Mouse (Mus musculus) frontal cortex, adult (tissue): ENCODE data around the gene Fbxw10.

Experiments
- ATAC-seq: cut with Nextera tagmentation; 2 replicates; pipeline ENCODE4 v1.9.2; 2017; ENCODE audit warnings: mild to moderate bottlenecking, moderate library complexity, mixed read lengths; ENCODE audit not compliant: low TSS enrichment

The Fbxw10 gene

GRCm38 (mm10) chr11:62831906-62832305 lies 15.0 kb upstream of the Fbxw10 start:
- ATAC-seq, result no peak

GRCm38 (mm10) chr11:62844562-62844961 lies 2.3 kb upstream of the Fbxw10 start:
- ATAC-seq, result no peak

GRCm38 (mm10) chr11:62845730-62846129 lies 1.1 kb upstream of the Fbxw10 start:
- ATAC-seq, result no peak

GRCm38 (mm10) chr11:62847655-62848191 lies 854 bp downstream of the Fbxw10 start:
- ATAC-seq, result no peak

- no peak for ATAC-seq
These were observed 1.4 kb downstream of the Fbxw10 start for GRCm38 (mm10) chr11:62848301-62848700.

GRCm38 (mm10) chr11:62851199-62851598 lies 4.3 kb downstream of the Fbxw10 start:
- peak; percentile 82 for ATAC-seq

GRCm38 (mm10) chr11:62853334-62853733 lies 6.5 kb downstream of the Fbxw10 start:
- ATAC-seq, result no peak

GRCm38 (mm10) chr11:62865562-62865961 lies 18.7 kb downstream of the Fbxw10 start:
- ATAC-seq, result no peak

GRCm38 (mm10) chr11:62866685-62867084 lies 19.8 kb downstream of the Fbxw10 start:
- ATAC-seq, result no peak

GRCm38 (mm10) chr11:62869201-62869600 lies 22.3 kb downstream of the Fbxw10 start:
- no peak for ATAC-seq

GRCm38 (mm10) chr11:62869715-62870371 lies 23.0 kb downstream of the Fbxw10 start:
- no peak for ATAC-seq

- no peak for ATAC-seq
These were observed 26.6 kb downstream of the Fbxw10 start for GRCm38 (mm10) chr11:62873479-62873878.

- no peak for ATAC-seq
These were observed 28.8 kb downstream of the Fbxw10 start for GRCm38 (mm10) chr11:62875696-62876095.

- no peak for ATAC-seq
These were observed 29.6 kb downstream of the Fbxw10 start for GRCm38 (mm10) chr11:62876445-62876844.

GRCm38 (mm10) chr11:62877391-62877790 lies 30.5 kb downstream of the Fbxw10 start:
- no peak for ATAC-seq

- peak; percentile 28; the same call in 1 of the 2 replicates for ATAC-seq
These were observed 31.9 kb downstream of the Fbxw10 start for GRCm38 (mm10) chr11:62878728-62879127.

- peak; percentile 98 for ATAC-seq
These were observed 32.6 kb downstream of the Fbxw10 start, which contains the start of gene Tvp23b for GRCm38 (mm10) chr11:62879220-62880048. Gene Tvp23b, plus strand, starts transcription at chr11:62879455.

GRCm38 (mm10) chr11:62883407-62883806 lies 36.5 kb downstream of the Fbxw10 start:
- no peak for ATAC-seq

GRCm38 (mm10) chr11:62885323-62885722 lies 38.5 kb downstream of the Fbxw10 start:
- ATAC-seq, result no peak

- no peak for ATAC-seq
These were observed 43.9 kb downstream of the Fbxw10 start for GRCm38 (mm10) chr11:62890796-62891195.

- no peak for ATAC-seq
These were observed 44.9 kb downstream of the Fbxw10 start for GRCm38 (mm10) chr11:62891763-62892162.

GRCm38 (mm10) chr11:62901699-62902323 lies 54.9 kb downstream of the Fbxw10 start:
- ATAC-seq, result peak; percentile 98
